Mouse (Mus musculus) olfactory bulb, adult 2 months (tissue): Measurements from ENCODE around the gene Gm1604a.
"Not testable (repeated sequence)": the region's sequence is repeated elsewhere in the genome, so short reads cannot be mapped to it uniquely, and the experiment has no call there.

Source experiments
- CTCF ChIP-seq: fragments of 200-500 bp; IDR thresholded peaks from 2 replicates; pipeline ENCODE4 v1.5.1; 2012; ENCODE audit warnings: low read depth, mild to moderate bottlenecking, low read length, moderate library complexity; ENCODE audit not compliant: insufficient read depth
- POLR2A ChIP-seq: fragments of 200-500 bp; IDR thresholded peaks from 2 replicates; pipeline ENCODE4 v1.6.1; 2012; ENCODE audit warnings: mild to moderate bottlenecking, low read depth, low read length, moderate library complexity; ENCODE audit not compliant: insufficient read depth

DNA sequence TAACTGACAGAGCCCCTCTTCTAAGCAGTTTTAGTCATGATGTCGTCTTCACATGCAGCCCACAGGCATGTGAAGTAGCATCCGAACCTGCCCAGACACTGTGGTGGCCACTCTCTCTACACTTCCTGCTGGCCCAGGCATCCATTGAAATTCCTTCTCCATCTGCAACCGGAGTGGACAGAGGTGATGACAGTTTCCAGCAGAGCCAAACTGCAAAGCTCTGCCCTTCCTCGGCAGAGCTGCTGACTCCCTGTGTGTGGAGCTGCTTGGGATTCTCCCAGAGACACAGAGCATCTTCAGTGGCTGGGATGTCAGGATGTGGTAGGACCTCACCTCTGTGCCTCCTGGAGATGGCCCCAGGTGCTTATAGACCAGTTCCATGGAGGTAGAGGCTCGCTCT lies 59.2 kb downstream of the Gm1604a start:
- not testable (repeated sequence) for TF ChIP-seq CTCF, POLR2A
